Mouse (Mus musculus) kidney, adult 2 months (tissue): ENCODE data around the gene Tmprss3.

Experiments used
- CTCF ChIP-seq: fragments of 200-500 bp; conservative IDR thresholded peaks from 2 replicates; pipeline ENCODE4 v1.5.1; 2011; ENCODE audit warnings: low read depth, mild to moderate bottlenecking, control low read depth, low read length, moderate library complexity, mixed read lengths; ENCODE audit not compliant: insufficient read depth, insufficient read length
- POLR2A ChIP-seq: fragments of 200-500 bp; IDR thresholded peaks from one replicate; pipeline ENCODE4 v1.6.1; 2011; ENCODE audit warnings: low read depth, low read length, control low read depth

- TF ChIP-seq CTCF = no peak
- TF ChIP-seq POLR2A = no peak
Measured at GRCm38 (mm10) chr17:31226368-31226767, 27.6 kb upstream of the Tmprss3 start.
